Mouse (Mus musculus) CH12.LX (cell line): ENCODE results near the gene Dll3. TPM values are rescaled to one million over a fixed set of nuclear protein-coding genes. Genes with fewer than 3 reads are reported as not detected.

Source experiments
- DNase-seq: peaks from one replicate; pipeline ENCODE4 v3.0.0-alpha.2; 2013; ENCODE audit errors: extremely low read depth
- H3K27ac ChIP-seq: 2 replicates; pipeline ENCODE4 v1.5.1; 2012; ENCODE audit warnings: low read depth, mild to moderate bottlenecking, control low read depth, moderate library complexity; ENCODE audit not compliant: insufficient read depth
- H3K27me3 ChIP-seq: replicated peaks from 2 replicates; pipeline ENCODE3; 2012; ENCODE audit warnings: inconsistent platforms
- H3K36me3 ChIP-seq, 2 experiments: replicated peaks in 1 of 2; 2 replicates each; pipeline versions ENCODE3 to v1.6.1; 2012; ENCODE audit warnings: inconsistent platforms in 1 of 2, low read length in 1 of 2, mild to moderate bottlenecking in 1 of 2, mixed read lengths in 1 of 2, moderate library complexity in 1 of 2; ENCODE audit not compliant: control insufficient read depth in 1 of 2, insufficient read depth in 1 of 2
- H3K4me1 ChIP-seq, 2 experiments: 2 replicates each; pipeline ENCODE4 v1.6.1; 2012; ENCODE audit warnings: inconsistent platforms in 1 of 2, moderate library complexity in 1 of 2; ENCODE audit not compliant: insufficient read depth in 2 of 2, control insufficient read depth in 1 of 2
- H3K4me2 ChIP-seq: 2 replicates; pipeline ENCODE4 v1.6.1; 2012; ENCODE audit warnings: low read depth, mild to moderate bottlenecking, control low read depth; ENCODE audit not compliant: poor library complexity, insufficient read depth, severe bottlenecking
- H3K4me3 ChIP-seq, 3 experiments: fragments of 150-350 bp in 1 of 3; sonication (generic) in 1 of 3; replicated peaks in 1 of 3; 2 replicates each; pipeline versions ENCODE3 to v1.5.1; 2011 to 2012; ENCODE audit warnings: low read depth in 2 of 3, low read length in 2 of 3, mild to moderate bottlenecking in 2 of 3, moderate library complexity in 2 of 3, control low read depth in 1 of 3, improper control_type of control experiment in 1 of 3, inconsistent platforms in 1 of 3, mixed read lengths in 1 of 3; ENCODE audit not compliant: poor library complexity in 1 of 3
- H3K79me2 ChIP-seq: replicated peaks from 2 replicates; pipeline ENCODE4 v1.6.1; 2012; ENCODE audit warnings: mild to moderate bottlenecking, moderate library complexity; ENCODE audit not compliant: control insufficient read depth, poor library complexity, insufficient read depth, severe bottlenecking; ENCODE audit errors: extremely low read depth
- H3K9ac ChIP-seq: 2 replicates; pipeline ENCODE4 v1.6.1; 2012; ENCODE audit warnings: low read depth, mild to moderate bottlenecking, control low read depth, moderate library complexity; ENCODE audit not compliant: insufficient read depth
- H3K9me3 ChIP-seq: replicated peaks from 2 replicates; pipeline ENCODE3; 2012; ENCODE audit warnings: low read length, inconsistent platforms, mixed read lengths
- BHLHE40 ChIP-seq: IDR thresholded peaks from 2 replicates; pipeline ENCODE4 v1.6.1; 2011; ENCODE audit warnings: mild to moderate bottlenecking, low read depth, low read length, improper control_type of control experiment
- CHD2 ChIP-seq: IDR thresholded peaks from 2 replicates; pipeline ENCODE4 v1.6.1; 2011; ENCODE audit warnings: low read length, improper control_type of control experiment
- CTCF ChIP-seq, 2 experiments: IDR thresholded peaks in 1 of 2; conservative IDR thresholded peaks in 1 of 2; 2 replicates each; pipeline ENCODE4 v1.5.1; 2011 to 2012; ENCODE audit warnings: low read depth in 2 of 2, low read length in 2 of 2, improper control_type of control experiment in 1 of 2, inconsistent platforms in 1 of 2, mild to moderate bottlenecking in 1 of 2, moderate library complexity in 1 of 2
- IRF4 ChIP-seq: IDR thresholded peaks from 2 replicates; pipeline ENCODE4 v1.6.1; 2014; ENCODE audit warnings: low read depth, mild to moderate bottlenecking, inconsistent platforms, low read length, improper control_type of control experiment
- MAFK ChIP-seq: IDR thresholded peaks from 2 replicates; pipeline ENCODE4 v1.6.1; 2011; ENCODE audit warnings: low read length, improper control_type of control experiment; ENCODE audit not compliant: insufficient replicate concordance
- MYC ChIP-seq: IDR thresholded peaks from 2 replicates; pipeline ENCODE4 v1.6.1; 2011; ENCODE audit warnings: low read depth, mild to moderate bottlenecking, improper control_type of control experiment, low read length
- NRF1 ChIP-seq: IDR thresholded peaks from 2 replicates; pipeline ENCODE4 v1.6.1; 2014; ENCODE audit warnings: low read depth, mild to moderate bottlenecking, inconsistent platforms, low read length, improper control_type of control experiment, moderate library complexity
- POLR2AphosphoS2 ChIP-seq: IDR thresholded peaks from 2 replicates; pipeline ENCODE4 v1.6.1; 2011; ENCODE audit warnings: low read depth, low read length, improper control_type of control experiment
- UBTF ChIP-seq: IDR thresholded peaks from 2 replicates; pipeline ENCODE4 v1.6.1; 2012; ENCODE audit warnings: low read depth, mild to moderate bottlenecking, inconsistent platforms, low read length, improper control_type of control experiment, moderate library complexity
- USF1 ChIP-seq: IDR thresholded peaks from 2 replicates; pipeline ENCODE4 v1.6.1; 2014; ENCODE audit warnings: low read depth, mild to moderate bottlenecking, inconsistent platforms, low read length, improper control_type of control experiment
- ZKSCAN1 ChIP-seq: IDR thresholded peaks from 2 replicates; pipeline ENCODE4 v1.6.1; 2012; ENCODE audit warnings: low read depth, inconsistent platforms, low read length, improper control_type of control experiment, borderline replicate concordance
- dilution Hi-C: fragments of 300-500 bp; cut with MboI; formaldehyde crosslinking; loops from 2 replicates; pipeline ENCODE4 v1.14.3; 2020; ENCODE audit warnings: low sequenced_read_pairs; ENCODE audit not compliant: extremely low pct_unique_long_range_greater_than_20kb, extremely low pct_ligation_motif_present
- in situ Hi-C: fragments of 300-500 bp; cut with MboI; formaldehyde crosslinking; loops from 3 replicates; pipeline ENCODE4 v1.14.3; 2019; ENCODE audit warnings: low sequenced_read_pairs, low pct_ligation_motif_present, low pct_unique_long_range_greater_than_20kb, mixed read lengths
- polyA plus RNA-seq: library from polyadenylated mRNA; unstranded; fragments of >175 nt; gene quantifications from 2 replicates; pipeline ENCODE4 v1.2.1, GENCODE M21; 2012; ENCODE audit warnings: low read depth; ENCODE audit not compliant: insufficient read length
- total RNA-seq, 2 experiments: library from RNA; depleted of rRNA; stranded (reverse); fragments of 300-350 nt in 1 of 2; fragments of >200 nt in 1 of 2; gene quantifications; 2 replicates each; pipeline ENCODE4 v1.2.3; 2012 to 2014

Gene Dll3
- total and polyA plus RNA-seq, 3 experiments = 0.11 to 0.29 TPM; not detected in 1

- peak overlapping the region in 1 of 3 experiments; percentile 48 for H3K4me3 ChIP-seq
- H3K27me3 ChIP-seq = no peaks in the 10 kb centered on the region
- no peaks in the 10 kb centered on the region for H3K9me3 ChIP-seq
- in situ Hi-C loops = no loop called here
- no peak overlapping the region for H3K9ac ChIP-seq
- TF ChIP-seq BHLHE40 (0 out of 2 replicates have a peak, but pooled peaks have one; percentile 11), CTCF (conservative IDR thresholded peaks at IDR 0.05 in 1 of 2, IDR thresholded peaks at IDR 0.05 in 1 of 2; ENCODE audit: low read depth in 2 of 2, low read length in 2 of 2) (no peak), NRF1 (peak; percentile 73), USF1 (no peak)
- dilution Hi-C loops = no loop called here
- peaks cover 3 to 4% of the 10 kb centered on the region in 2 experiments; a peak in 2 of 4 replicates for H3K4me1 ChIP-seq
- H3K4me2 ChIP-seq = no peak overlapping the region
- H3K36me3 ChIP-seq = no peaks in the 10 kb centered on the region
- no peaks in the 10 kb centered on the region for H3K79me2 ChIP-seq
- no peak for DNase-seq
- H3K27ac ChIP-seq = no peak overlapping the region
Measured at GRCm38 (mm10) chr7:28294481-28294880, 7.6 kb downstream of the Dll3 start.

- Histone ChIP-seq H3K27ac (no peak within 1 kb of the TSS), H3K9ac (no peak within 1 kb of the TSS), H3K79me2 (no peaks in the 10 kb centered on the region), H3K4me1 (no peaks in the 10 kb centered on the region), H3K9me3 (peaks cover 5% of the 10 kb centered on the region), H3K4me3 (no peak within 1 kb of the TSS), H3K36me3 (no peaks in the 10 kb centered on the region), H3K4me2 (no peak within 1 kb of the TSS), H3K27me3 (no peaks in the 10 kb centered on the region)
- dilution Hi-C loops = no loop called here
- in situ Hi-C loops = no loop called here
- TF ChIP-seq MAFK (no peak), POLR2AphosphoS2 (no peak), CHD2 (no peak), IRF4 (no peak), MYC (no peak), ZKSCAN1 (no peak), BHLHE40 (no peak)
- no peak for DNase-seq
Measured at GRCm38 (mm10) chr7:28290638-28291590, 11.1 kb downstream of the Dll3 start, which contains the start of gene Selenov. TSS of gene Selenov (minus strand) at chr7:28291186.

GRCm38 (mm10) chr7:28290165-28290564, 11.9 kb downstream of the Dll3 start:
- in situ Hi-C loops = no loop called here
- H3K36me3 ChIP-seq = no peaks in the 10 kb centered on the region

More at GRCm38 (mm10) chr7:28290165-28290564, 11.9 kb downstream of the Dll3 start:
- no peaks in the 10 kb centered on the region for H3K4me1 ChIP-seq
- no peak for DNase-seq
- no peak for TF ChIP-seq UBTF
- TF ChIP-seq, all 38 proteins: peak for 0
- H3K9me3 ChIP-seq = peaks cover 5% of the 10 kb centered on the region
- H3K27me3 ChIP-seq = no peaks in the 10 kb centered on the region
- dilution Hi-C loops = no loop called here
- H3K4me2 ChIP-seq = no peak overlapping the region
- H3K79me2 ChIP-seq = no peaks in the 10 kb centered on the region
- no peak overlapping the region for H3K27ac ChIP-seq
- H3K4me3 ChIP-seq = no peak overlapping the region
- no peak overlapping the region for H3K9ac ChIP-seq
